Mouse (Mus musculus) CH12.LX (cell line): ENCODE results near the gene Gm43951. TPM values are rescaled to one million over a fixed set of nuclear protein-coding genes. Genes with fewer than 3 reads are reported as not detected.

Experiments
- DNase-seq: peaks from one replicate; pipeline ENCODE4 v3.0.0-alpha.2; 2013; ENCODE audit errors: extremely low read depth
- H3K27ac ChIP-seq: 2 replicates; pipeline ENCODE4 v1.5.1; 2012; ENCODE audit warnings: low read depth, mild to moderate bottlenecking, control low read depth, moderate library complexity; ENCODE audit not compliant: insufficient read depth
- H3K27me3 ChIP-seq: replicated peaks from 2 replicates; pipeline ENCODE3; 2012; ENCODE audit warnings: inconsistent platforms
- H3K36me3 ChIP-seq, 2 experiments: replicated peaks in 1 of 2; 2 replicates each; pipeline versions ENCODE3 to v1.6.1; 2012; ENCODE audit warnings: inconsistent platforms in 1 of 2, low read length in 1 of 2, mild to moderate bottlenecking in 1 of 2, mixed read lengths in 1 of 2, moderate library complexity in 1 of 2; ENCODE audit not compliant: control insufficient read depth in 1 of 2, insufficient read depth in 1 of 2
- H3K4me1 ChIP-seq, 2 experiments: 2 replicates each; pipeline ENCODE4 v1.6.1; 2012; ENCODE audit warnings: inconsistent platforms in 1 of 2, moderate library complexity in 1 of 2; ENCODE audit not compliant: insufficient read depth in 2 of 2, control insufficient read depth in 1 of 2
- H3K4me2 ChIP-seq: 2 replicates; pipeline ENCODE4 v1.6.1; 2012; ENCODE audit warnings: low read depth, mild to moderate bottlenecking, control low read depth; ENCODE audit not compliant: poor library complexity, insufficient read depth, severe bottlenecking
- H3K4me3 ChIP-seq, 3 experiments: fragments of 150-350 bp in 1 of 3; sonication (generic) in 1 of 3; replicated peaks in 1 of 3; 2 replicates each; pipeline versions ENCODE3 to v1.5.1; 2011 to 2012; ENCODE audit warnings: low read depth in 2 of 3, low read length in 2 of 3, mild to moderate bottlenecking in 2 of 3, moderate library complexity in 2 of 3, control low read depth in 1 of 3, improper control_type of control experiment in 1 of 3, inconsistent platforms in 1 of 3, mixed read lengths in 1 of 3; ENCODE audit not compliant: poor library complexity in 1 of 3
- H3K79me2 ChIP-seq: replicated peaks from 2 replicates; pipeline ENCODE4 v1.6.1; 2012; ENCODE audit warnings: mild to moderate bottlenecking, moderate library complexity; ENCODE audit not compliant: control insufficient read depth, poor library complexity, insufficient read depth, severe bottlenecking; ENCODE audit errors: extremely low read depth
- H3K9ac ChIP-seq: 2 replicates; pipeline ENCODE4 v1.6.1; 2012; ENCODE audit warnings: low read depth, mild to moderate bottlenecking, control low read depth, moderate library complexity; ENCODE audit not compliant: insufficient read depth
- H3K9me3 ChIP-seq: replicated peaks from 2 replicates; pipeline ENCODE3; 2012; ENCODE audit warnings: low read length, inconsistent platforms, mixed read lengths
- CHD1 ChIP-seq: IDR thresholded peaks from 2 replicates; pipeline ENCODE4 v1.6.1; 2012; ENCODE audit warnings: low read depth, low read length, improper control_type of control experiment, inconsistent platforms
- ELF1 ChIP-seq: IDR thresholded peaks from 2 replicates; pipeline ENCODE4 v1.6.1; 2014; ENCODE audit warnings: low read depth, mild to moderate bottlenecking, inconsistent platforms, low read length, improper control_type of control experiment
- EP300 ChIP-seq: IDR thresholded peaks from 2 replicates; pipeline ENCODE4 v1.6.1; 2011; ENCODE audit warnings: low read length, improper control_type of control experiment
- ETS1 ChIP-seq: conservative IDR thresholded peaks from 2 replicates; pipeline ENCODE4 v1.6.1; 2012; ENCODE audit warnings: low read depth, mild to moderate bottlenecking, inconsistent platforms, low read length, improper control_type of control experiment, moderate library complexity
- GABPA ChIP-seq: IDR thresholded peaks from 2 replicates; pipeline ENCODE4 v1.6.1; 2012; ENCODE audit warnings: low read depth, low read length, improper control_type of control experiment, inconsistent platforms; ENCODE audit not compliant: insufficient replicate concordance
- HCFC1 ChIP-seq: IDR thresholded peaks from 2 replicates; pipeline ENCODE4 v1.6.1; 2012; ENCODE audit warnings: low read depth, mild to moderate bottlenecking, inconsistent platforms, low read length, improper control_type of control experiment
- JUND ChIP-seq: conservative IDR thresholded peaks from 2 replicates; pipeline ENCODE4 v1.6.1; 2011; ENCODE audit warnings: low read depth, low read length, improper control_type of control experiment
- KAT2A ChIP-seq: IDR thresholded peaks from 2 replicates; pipeline ENCODE4 v1.6.1; 2012; ENCODE audit warnings: low read length, improper control_type of control experiment, inconsistent platforms; ENCODE audit not compliant: insufficient replicate concordance
- MAZ ChIP-seq: IDR thresholded peaks from 2 replicates; pipeline ENCODE4 v1.6.1; 2012; ENCODE audit warnings: low read depth, mild to moderate bottlenecking, inconsistent platforms, low read length, improper control_type of control experiment, moderate library complexity
- MEF2A ChIP-seq: IDR thresholded peaks from 2 replicates; pipeline ENCODE4 v1.6.1; 2014; ENCODE audit warnings: low read depth, mild to moderate bottlenecking, inconsistent platforms, low read length, improper control_type of control experiment, borderline replicate concordance
- MYC ChIP-seq: IDR thresholded peaks from 2 replicates; pipeline ENCODE4 v1.6.1; 2011; ENCODE audit warnings: low read depth, mild to moderate bottlenecking, improper control_type of control experiment, low read length
- NELFE ChIP-seq: IDR thresholded peaks from 2 replicates; pipeline ENCODE4 v1.6.1; 2011; ENCODE audit warnings: low read depth, low read length, improper control_type of control experiment
- PAX5 ChIP-seq: IDR thresholded peaks from 2 replicates; pipeline ENCODE4 v1.6.1; 2012; ENCODE audit warnings: low read length, inconsistent platforms, mixed read lengths
- POLR2A ChIP-seq: IDR thresholded peaks from 2 replicates; pipeline ENCODE4 v1.6.1; 2011; ENCODE audit warnings: low read depth, mild to moderate bottlenecking, improper control_type of control experiment, low read length
- RCOR1 ChIP-seq: conservative IDR thresholded peaks from 2 replicates; pipeline ENCODE4 v1.6.1; 2012; ENCODE audit warnings: low read depth, mild to moderate bottlenecking, inconsistent platforms, low read length, improper control_type of control experiment
- SIN3A ChIP-seq: IDR thresholded peaks from 2 replicates; pipeline ENCODE4 v1.6.1; 2012; ENCODE audit warnings: low read length, improper control_type of control experiment, inconsistent platforms
- SMC3 ChIP-seq: IDR thresholded peaks from 2 replicates; pipeline ENCODE4 v1.6.1; 2011; ENCODE audit warnings: low read depth, low read length, improper control_type of control experiment
- TBP ChIP-seq: conservative IDR thresholded peaks from 2 replicates; pipeline ENCODE4 v1.6.1; 2011; ENCODE audit warnings: low read depth, low read length, improper control_type of control experiment
- UBTF ChIP-seq: IDR thresholded peaks from 2 replicates; pipeline ENCODE4 v1.6.1; 2012; ENCODE audit warnings: low read depth, mild to moderate bottlenecking, inconsistent platforms, low read length, improper control_type of control experiment, moderate library complexity
- ZKSCAN1 ChIP-seq: IDR thresholded peaks from 2 replicates; pipeline ENCODE4 v1.6.1; 2012; ENCODE audit warnings: low read depth, inconsistent platforms, low read length, improper control_type of control experiment, borderline replicate concordance
- ZMIZ1 ChIP-seq: IDR thresholded peaks from 2 replicates; pipeline ENCODE4 v1.6.1; 2012; ENCODE audit warnings: low read depth, mild to moderate bottlenecking, inconsistent platforms, low read length, improper control_type of control experiment
- ZNF384 ChIP-seq: IDR thresholded peaks from 2 replicates; pipeline ENCODE4 v1.6.1; 2012; ENCODE audit warnings: low read depth, low read length, improper control_type of control experiment, inconsistent platforms
- dilution Hi-C: fragments of 300-500 bp; cut with MboI; formaldehyde crosslinking; loops from 2 replicates; pipeline ENCODE4 v1.14.3; 2020; ENCODE audit warnings: low sequenced_read_pairs; ENCODE audit not compliant: extremely low pct_unique_long_range_greater_than_20kb, extremely low pct_ligation_motif_present
- in situ Hi-C: fragments of 300-500 bp; cut with MboI; formaldehyde crosslinking; loops from 3 replicates; pipeline ENCODE4 v1.14.3; 2019; ENCODE audit warnings: low sequenced_read_pairs, low pct_ligation_motif_present, low pct_unique_long_range_greater_than_20kb, mixed read lengths
- polyA plus RNA-seq: library from polyadenylated mRNA; unstranded; fragments of >175 nt; gene quantifications from 2 replicates; pipeline ENCODE4 v1.2.1, GENCODE M21; 2012; ENCODE audit warnings: low read depth; ENCODE audit not compliant: insufficient read length
- total RNA-seq, 2 experiments: library from RNA; depleted of rRNA; stranded (reverse); fragments of 300-350 nt in 1 of 2; fragments of >200 nt in 1 of 2; gene quantifications; 2 replicates each; pipeline ENCODE4 v1.2.3; 2012 to 2014

The Gm43951 gene
- total and polyA plus RNA-seq, 3 experiments: 0.39 to 0.47 TPM; not detected in 1

DNA sequence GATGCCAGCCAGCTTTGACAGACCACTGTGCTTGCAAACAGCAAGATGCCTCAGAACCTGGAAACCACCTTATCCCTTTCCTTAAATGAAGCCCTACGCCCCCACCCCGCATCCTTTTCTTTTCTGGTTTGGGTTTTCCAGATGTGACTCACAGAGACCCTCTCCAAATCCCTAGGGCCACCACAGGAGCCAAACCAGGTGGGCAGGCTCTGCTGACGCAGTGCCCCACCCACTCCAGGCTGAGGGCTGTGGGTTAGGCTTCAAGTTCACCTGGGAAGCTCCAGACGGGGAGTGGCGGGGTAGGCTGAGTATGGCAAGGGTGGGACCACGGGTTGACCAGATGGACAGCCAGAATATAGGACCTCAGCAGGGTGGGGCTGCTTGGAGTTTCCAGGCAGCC, 20.3 kb upstream of the Gm43951 start:
- in situ Hi-C loops (loop anchor here (10.0 kb wide), 1 partner anchor 88 kb away; the partner anchor contains the start of gene Fbxo39), dilution Hi-C loops (no loop called here)
- H3K79me2 ChIP-seq: no peaks in the 10 kb centered on the region
- TF ChIP-seq ZMIZ1: no peak
- no peak for TF ChIP-seq EP300
- TF ChIP-seq UBTF: no peak
- TF ChIP-seq SIN3A: no peak
- TF ChIP-seq JUND: no peak
- no peak for TF ChIP-seq RCOR1
- no peak for TF ChIP-seq SMC3
- TF ChIP-seq KAT2A: no peak
- TF ChIP-seq GABPA: no peak
- no peak for TF ChIP-seq NELFE
- no peak for TF ChIP-seq TBP
- TF ChIP-seq MYC: no peak
- TF ChIP-seq CHD1: no peak
- H3K4me3 ChIP-seq: no peak overlapping the region
- H3K27ac ChIP-seq: no peak overlapping the region
- DNase-seq: no peak
- no peak overlapping the region for H3K9ac ChIP-seq
- H3K4me2 ChIP-seq: no peak overlapping the region
- peaks cover 41% of the 10 kb centered on the region for H3K27me3 ChIP-seq
- no peaks in the 10 kb centered on the region for H3K9me3 ChIP-seq
- no peaks in the 10 kb centered on the region for H3K36me3 ChIP-seq
- peaks cover 0 to 5% of the 10 kb centered on the region in 2 experiments; a peak in 1 of 4 replicates for H3K4me1 ChIP-seq

DNA sequence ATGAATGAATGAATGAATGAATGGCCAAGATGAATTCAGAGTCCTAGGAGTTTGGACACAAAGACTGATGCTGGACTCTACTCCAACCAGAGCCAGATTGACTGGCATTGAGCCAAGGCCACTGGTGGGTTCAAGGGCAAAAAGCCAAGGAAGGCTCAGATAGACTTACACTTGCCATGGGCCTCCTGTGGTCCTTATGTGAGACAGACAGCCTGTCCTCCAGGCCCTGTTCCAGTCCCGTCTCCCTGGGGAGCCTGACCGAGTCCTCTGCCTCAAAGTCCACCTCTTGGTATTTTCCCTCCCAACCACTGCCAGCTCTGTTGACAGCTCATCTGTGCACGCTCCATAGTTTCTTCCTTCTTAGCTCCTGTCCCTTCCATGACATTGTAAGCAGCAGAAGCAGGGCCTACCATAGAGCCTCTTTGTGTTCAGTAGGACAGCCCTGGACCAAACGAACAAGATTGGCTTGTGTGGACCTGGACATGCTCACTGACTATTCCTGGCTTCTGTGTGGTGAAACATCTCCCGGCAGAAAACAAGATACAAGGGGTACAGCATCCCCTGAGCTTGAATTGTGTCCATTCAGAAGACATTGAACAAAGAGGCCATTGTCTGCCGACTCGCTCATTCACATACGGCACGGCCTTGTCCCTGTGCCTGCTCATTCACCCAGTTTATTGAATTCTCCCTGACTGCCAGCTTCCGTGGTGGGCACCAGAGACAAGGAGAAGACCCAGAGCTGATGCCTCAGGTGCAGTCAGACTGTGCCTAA, 19.6 kb upstream of the Gm43951 start:
- TF ChIP-seq MAZ (no peak), MEF2A (no peak), PAX5 (no peak), CHD1 (no peak), ETS1 (no peak), JUND (no peak), SMC3 (no peak), HCFC1 (no peak), ZNF384 (no peak), ELF1 (no peak), POLR2A (no peak), EP300 (no peak), ZKSCAN1 (no peak)
- in situ Hi-C loops (loop anchor here (10.0 kb wide), 1 partner anchor 89 kb away; the partner anchor contains the start of gene Fbxo39), dilution Hi-C loops (no loop called here)
- Histone ChIP-seq H3K27ac (no peak overlapping the region), H3K4me3 (no peak overlapping the region), H3K9me3 (no peaks in the 10 kb centered on the region), H3K9ac (no peak overlapping the region), H3K79me2 (no peaks in the 10 kb centered on the region), H3K27me3 (peaks cover 34% of the 10 kb centered on the region), H3K36me3 (no peaks in the 10 kb centered on the region), H3K4me2 (no peak overlapping the region), H3K4me1 (peaks cover 0 to 8% of the 10 kb centered on the region in 2 experiments; a peak in 1 of 4 replicates)
- DNase-seq: no peak
